Mouse (Mus musculus): ENCODE results near the gene Pfkl. TPM values are rescaled to one million over a fixed set of nuclear protein-coding genes. Genes with fewer than 3 reads are reported as not detected.
"Not testable (repeated sequence)": the region's sequence is repeated elsewhere in the genome, so short reads cannot be mapped to it uniquely, and the experiment has no call there.

Pfkl gene
- total and polyA plus RNA-seq, 2 experiments from 2014 or later, result 72.9 to 112 TPM

DNA sequence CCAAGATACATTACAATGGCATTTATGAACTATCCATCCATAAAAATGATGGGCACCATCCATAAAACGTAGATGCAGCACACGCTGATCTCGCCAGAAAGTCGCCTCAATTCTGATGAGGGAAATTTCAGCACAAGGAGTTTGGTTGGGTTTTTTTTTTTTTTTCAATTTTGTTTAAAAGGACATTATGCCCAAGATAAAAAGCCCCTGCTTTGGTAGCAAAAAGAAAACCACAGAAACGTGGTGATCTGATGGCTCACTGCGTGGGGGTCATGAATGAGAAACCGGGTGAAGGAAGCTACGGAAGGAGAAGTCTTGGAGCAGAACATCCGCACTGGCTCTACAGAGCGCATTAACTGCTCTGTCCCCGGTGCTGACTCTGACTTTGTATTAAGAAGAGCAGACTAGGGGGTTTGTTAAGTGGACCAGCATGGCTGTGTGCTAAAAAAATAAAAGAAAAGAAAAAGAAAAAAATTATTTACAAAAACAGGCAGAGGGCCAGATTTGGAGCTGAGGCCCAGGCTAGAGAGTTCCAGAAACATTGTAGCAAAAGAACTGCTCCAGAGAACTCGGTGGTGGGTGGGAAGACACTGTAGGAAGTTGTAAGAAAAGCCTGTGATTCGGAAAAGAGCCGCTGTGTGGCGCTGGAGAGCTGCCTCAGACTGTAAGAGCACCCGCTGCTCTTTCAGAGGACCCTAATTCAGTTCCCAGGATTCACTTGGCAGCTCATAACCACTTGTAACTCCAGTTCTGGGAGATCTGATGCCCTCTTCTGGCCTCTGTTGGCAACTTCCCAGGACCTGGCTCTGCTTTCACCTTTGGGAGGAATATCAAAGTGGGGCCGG lies 38.0 kb downstream of the Pfkl start:
- H3K4me2 ChIP-seq (ENCODE audit: low read depth), result no peak overlapping the region

DNA sequence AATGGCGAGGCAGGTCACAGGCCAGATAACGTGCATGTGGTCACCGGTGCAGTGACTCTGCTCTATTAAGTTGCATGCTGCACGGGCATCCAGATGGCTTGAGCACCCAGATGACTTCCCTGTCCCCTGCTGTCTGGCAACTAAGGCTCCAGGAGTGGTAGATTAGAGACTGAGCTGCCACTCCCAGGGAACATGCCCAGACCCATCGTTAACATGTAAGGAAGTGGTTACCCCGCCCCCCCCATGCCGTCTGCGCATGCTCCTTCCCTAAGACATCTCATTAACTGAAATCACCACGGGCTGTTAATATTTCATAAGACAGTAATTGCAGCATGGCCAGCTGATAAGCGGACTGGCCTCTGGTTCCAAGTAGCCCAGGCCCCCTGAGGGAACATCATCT lies 38.7 kb downstream of the Pfkl start:
- no peak overlapping the region for H3K4me3 ChIP-seq (ENCODE audit: low read depth, low read length)
- ATAC-seq, result no peak
- no peaks in the 10 kb centered on the region for H3K36me3 ChIP-seq (ENCODE audit: insufficient read depth)
- no peak for DNase-seq
- no peak overlapping the region for H3K27ac ChIP-seq (ENCODE audit: low read depth, low read length)
- no peaks in the 10 kb centered on the region for H3K9me3 ChIP-seq (ENCODE audit: low read length)
- H3K4me2 ChIP-seq (ENCODE audit: low read depth), result no peak overlapping the region
- TF ChIP-seq CTCF (IDR thresholded peaks at IDR 0.05; ENCODE audit: low read depth), result no peak
- no peak overlapping the region for H3K9ac ChIP-seq
- no peaks in the 10 kb centered on the region for H3K27me3 ChIP-seq (ENCODE audit: insufficient read depth, low read length)
- WGBS, result 91% methylated on average over 10 of the region's 10 CpGs
- H3K4me1 ChIP-seq (ENCODE audit: insufficient read depth), result no peaks in the 10 kb centered on the region; the same call in 1 of the 2 replicates

More for the DNA sequence above, 38.0 kb downstream of the Pfkl start:
- DNase-seq, result peak; percentile 29
- no peak for ATAC-seq
- H3K4me3 ChIP-seq (ENCODE audit: low read depth, low read length), result no peak overlapping the region
- H3K27me3 ChIP-seq (ENCODE audit: insufficient read depth, low read length), result no peaks in the 10 kb centered on the region
- H3K36me3 ChIP-seq (ENCODE audit: insufficient read depth), result no peaks in the 10 kb centered on the region
- no peaks in the 10 kb centered on the region for H3K9me3 ChIP-seq (ENCODE audit: low read length)
- TF ChIP-seq CTCF (IDR thresholded peaks at IDR 0.05; ENCODE audit: low read depth), result peak; percentile 35; the same call in 1 of the 2 replicates
- H3K9ac ChIP-seq, result no peak overlapping the region
- WGBS, result 64% methylated on average over 17 of the region's 17 CpGs
- no peak overlapping the region for H3K27ac ChIP-seq (ENCODE audit: low read depth, low read length)
- no peaks in the 10 kb centered on the region; the same call in 1 of the 2 replicates for H3K4me1 ChIP-seq (ENCODE audit: insufficient read depth)

- no peak for TF ChIP-seq CTCF (IDR thresholded peaks at IDR 0.05; ENCODE audit: low read depth)
- H3K4me2 ChIP-seq (ENCODE audit: low read depth), result peak within 1 kb of the TSS; percentile 91
- peak within 1 kb of the TSS; percentile 43 for H3K4me3 ChIP-seq (ENCODE audit: low read depth, low read length)
- H3K9ac ChIP-seq, result peak within 1 kb of the TSS; percentile 53
- ATAC-seq (no peak), DNase-seq (no peak)
- H3K27ac ChIP-seq (ENCODE audit: low read depth, low read length), result no peak within 1 kb of the TSS
- no peaks in the 10 kb centered on the region for H3K36me3 ChIP-seq (ENCODE audit: insufficient read depth)
- no peaks in the 10 kb centered on the region; the same call in 1 of the 2 replicates for H3K4me1 ChIP-seq (ENCODE audit: insufficient read depth)
- H3K27me3 ChIP-seq (ENCODE audit: insufficient read depth, low read length), result no peaks in the 10 kb centered on the region
- 93% methylated on average over 6 of the region's 6 CpGs for WGBS
- H3K9me3 ChIP-seq (ENCODE audit: low read length), result no peaks in the 10 kb centered on the region
These were observed 39.4 kb downstream of the Pfkl start, which contains the start of gene Trpm2 for GRCm38 (mm10) chr10:77970481-77970880. Trpm2 (minus strand) TSS chr10:77970563.

- 0 out of 2 replicates have a peak, but pooled peaks have one; percentile 9 for ATAC-seq
- Histone ChIP-seq H3K4me3 (ENCODE audit: low read depth, low read length) (peak overlapping the region; percentile 43), H3K9me3 (ENCODE audit: low read length) (no peaks in the 10 kb centered on the region), H3K4me1 (ENCODE audit: insufficient read depth) (no peaks in the 10 kb centered on the region; the same call in 1 of the 2 replicates), H3K9ac (peak overlapping the region; percentile 53), H3K4me2 (ENCODE audit: low read depth) (peak overlapping the region; percentile 91), H3K27me3 (ENCODE audit: insufficient read depth, low read length) (no peaks in the 10 kb centered on the region), H3K36me3 (ENCODE audit: insufficient read depth) (no peaks in the 10 kb centered on the region), H3K27ac (ENCODE audit: low read depth, low read length) (no peak overlapping the region)
- WGBS, result 10% methylated on average over 8 of the region's 8 CpGs
- no peak for TF ChIP-seq CTCF (IDR thresholded peaks at IDR 0.05; ENCODE audit: low read depth)
- no peak for DNase-seq
These were observed 39.9 kb downstream of the Pfkl start for GRCm38 (mm10) chr10:77969973-77970325.

DNA sequence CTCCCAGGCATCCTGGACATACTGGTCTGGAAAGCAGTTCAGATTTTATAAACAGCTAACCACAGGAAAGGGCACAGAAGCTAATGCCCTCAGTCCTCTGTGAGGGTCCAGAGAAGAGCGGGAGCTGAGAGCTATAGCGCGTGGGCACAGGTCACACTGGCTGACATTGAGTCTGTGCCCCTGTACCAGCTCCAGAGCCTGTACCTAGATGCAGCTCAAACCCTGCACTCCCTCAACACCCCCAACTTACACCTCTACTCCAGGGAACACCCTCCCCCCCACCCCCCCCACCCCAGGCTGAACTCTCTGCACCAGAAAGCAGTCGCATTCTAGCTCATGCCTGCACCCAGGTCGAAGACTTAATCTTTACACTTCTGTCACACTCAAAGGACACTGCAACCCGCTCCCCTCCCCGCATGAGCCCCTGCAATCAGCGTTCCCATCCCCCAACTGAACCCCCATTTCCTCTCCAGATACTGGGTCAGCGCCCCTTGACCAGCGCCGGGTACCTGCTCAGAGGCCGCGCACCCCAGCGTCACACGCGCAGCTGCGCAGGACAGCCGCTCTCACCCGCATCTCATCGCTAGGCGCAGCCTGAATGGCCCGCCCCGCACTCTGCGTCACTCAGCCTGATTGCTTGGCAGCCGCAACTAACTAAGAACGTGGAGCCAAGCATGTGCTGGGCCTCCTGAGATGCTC lies 40.5 kb downstream of the Pfkl start:
- 8% methylated on average over 26 of the region's 26 CpGs for WGBS
- H3K9ac ChIP-seq, result peak overlapping the region; percentile 53
- no peaks in the 10 kb centered on the region for H3K36me3 ChIP-seq (ENCODE audit: insufficient read depth)
- DNase-seq (peak; percentile 78), ATAC-seq (peak; percentile 93)
- H3K4me2 ChIP-seq (ENCODE audit: low read depth), result peak overlapping the region; percentile 91
- no peak overlapping the region for H3K27ac ChIP-seq (ENCODE audit: low read depth, low read length)
- peak overlapping the region; percentile 43 for H3K4me3 ChIP-seq (ENCODE audit: low read depth, low read length)
- no peaks in the 10 kb centered on the region for H3K27me3 ChIP-seq (ENCODE audit: insufficient read depth, low read length)
- no peak for TF ChIP-seq CTCF (IDR thresholded peaks at IDR 0.05; ENCODE audit: low read depth)
- H3K9me3 ChIP-seq (ENCODE audit: low read length), result no peaks in the 10 kb centered on the region
- no peaks in the 10 kb centered on the region; the same call in 1 of the 2 replicates for H3K4me1 ChIP-seq (ENCODE audit: insufficient read depth)

- Histone ChIP-seq H3K27ac (ENCODE audit: low read depth, low read length) (no peak overlapping the region), H3K9me3 (ENCODE audit: low read length) (no peaks in the 10 kb centered on the region), H3K27me3 (ENCODE audit: insufficient read depth, low read length) (no peaks in the 10 kb centered on the region), H3K36me3 (ENCODE audit: insufficient read depth) (no peaks in the 10 kb centered on the region), H3K4me1 (ENCODE audit: insufficient read depth) (no peaks in the 10 kb centered on the region; the same call in 1 of the 2 replicates), H3K4me3 (ENCODE audit: low read depth, low read length) (no peak overlapping the region), H3K9ac (no peak overlapping the region), H3K4me2 (ENCODE audit: low read depth) (no peak overlapping the region)
- DNase-seq (no peak), ATAC-seq (no peak)
- 80% methylated on average over 6 of the region's 6 CpGs for WGBS
- no peak for TF ChIP-seq CTCF (IDR thresholded peaks at IDR 0.05; ENCODE audit: low read depth)
These were observed 45.9 kb downstream of the Pfkl start for GRCm38 (mm10) chr10:77963971-77964370.

GRCm38 (mm10) chr10:77962725-77963124 lies 47.2 kb downstream of the Pfkl start:
- 82% methylated on average over 2 of the region's 2 CpGs for WGBS
- ATAC-seq, result no peak
- Histone ChIP-seq H3K9ac (no peak overlapping the region), H3K4me1 (ENCODE audit: insufficient read depth) (no peaks in the 10 kb centered on the region), H3K27me3 (ENCODE audit: insufficient read depth, low read length) (no peaks in the 10 kb centered on the region), H3K4me2 (ENCODE audit: low read depth) (no peak overlapping the region), H3K4me3 (ENCODE audit: low read depth, low read length) (no peak overlapping the region), H3K27ac (ENCODE audit: low read depth, low read length) (no peak overlapping the region), H3K9me3 (ENCODE audit: low read length) (no peaks in the 10 kb centered on the region), H3K36me3 (ENCODE audit: insufficient read depth) (no peaks in the 10 kb centered on the region)
- TF ChIP-seq CTCF (IDR thresholded peaks at IDR 0.05; ENCODE audit: low read depth), result no peak
- DNase-seq, result no peak

DNA sequence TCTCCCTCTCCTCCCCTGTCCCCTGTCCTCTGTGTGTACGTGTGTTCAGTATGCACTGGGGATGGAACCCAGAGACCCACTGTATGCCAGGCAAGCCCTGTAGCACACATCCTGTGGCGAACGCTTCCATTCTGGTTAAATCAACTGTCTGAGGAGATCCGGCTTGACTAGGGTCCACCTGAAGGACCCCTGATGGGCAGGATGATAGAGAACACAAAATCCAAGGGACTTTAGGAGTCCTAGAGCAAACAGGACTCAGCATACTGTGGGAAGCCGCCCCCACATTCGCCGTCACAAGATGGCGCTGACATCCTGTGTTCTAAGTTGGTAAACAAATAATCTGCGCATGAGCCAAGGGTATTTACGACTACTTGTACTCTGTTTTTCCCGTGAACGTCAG lies 59.4 kb downstream of the Pfkl start:
- H3K27ac ChIP-seq (ENCODE audit: low read depth, low read length); DNase-seq; H3K4me3 ChIP-seq (ENCODE audit: low read depth, low read length); H3K4me1 ChIP-seq (ENCODE audit: insufficient read depth); ATAC-seq; H3K9ac ChIP-seq; H3K4me2 ChIP-seq (ENCODE audit: low read depth); H3K27me3 ChIP-seq (ENCODE audit: insufficient read depth, low read length); H3K9me3 ChIP-seq (ENCODE audit: low read length); H3K36me3 ChIP-seq (ENCODE audit: insufficient read depth): not testable (repeated sequence)
- WGBS, result 91% methylated on average over 9 of the region's 12 CpGs

Measured in forebrain, postnatal 0 days (tissue).